Mouse (Mus musculus) left cerebral cortex, postnatal 36 days (tissue): Measurements from ENCODE around the gene Scn1b. TPM values are rescaled to one million over a fixed set of nuclear protein-coding genes. Genes with fewer than 3 reads are reported as not detected.
A peak's percentile ranks its signal among the peaks of the same experiment; 100 is the strongest.

Source experiments
- DNase-seq, 2 experiments: peaks; one replicate each; pipeline ENCODE4 v3.0.0; 2021 to 2022; ENCODE audit warnings: low spot score in 2 of 2, mixed read lengths in 1 of 2
- intact Hi-C: fragments of 180-260 bp; cut with DNase I; formaldehyde crosslinking; loops from one replicate; pipeline ENCODE4 v1.15.1; 2025
- total RNA-seq, 2 experiments: library from RNA; stranded (reverse); gene quantifications; 2 replicates each; pipeline ENCODE4 v1.2.3; 2021

Scn1b gene
- total RNA-seq, 2 experiments from 2014 or later, result 640 to 844 TPM

GRCm38 (mm10) chr7:31150566-31151300, 23.9 kb upstream of the Scn1b start:
- DNase-seq, result peak; percentile 89 to 92
- intact Hi-C loops, result no loop called here

DNA sequence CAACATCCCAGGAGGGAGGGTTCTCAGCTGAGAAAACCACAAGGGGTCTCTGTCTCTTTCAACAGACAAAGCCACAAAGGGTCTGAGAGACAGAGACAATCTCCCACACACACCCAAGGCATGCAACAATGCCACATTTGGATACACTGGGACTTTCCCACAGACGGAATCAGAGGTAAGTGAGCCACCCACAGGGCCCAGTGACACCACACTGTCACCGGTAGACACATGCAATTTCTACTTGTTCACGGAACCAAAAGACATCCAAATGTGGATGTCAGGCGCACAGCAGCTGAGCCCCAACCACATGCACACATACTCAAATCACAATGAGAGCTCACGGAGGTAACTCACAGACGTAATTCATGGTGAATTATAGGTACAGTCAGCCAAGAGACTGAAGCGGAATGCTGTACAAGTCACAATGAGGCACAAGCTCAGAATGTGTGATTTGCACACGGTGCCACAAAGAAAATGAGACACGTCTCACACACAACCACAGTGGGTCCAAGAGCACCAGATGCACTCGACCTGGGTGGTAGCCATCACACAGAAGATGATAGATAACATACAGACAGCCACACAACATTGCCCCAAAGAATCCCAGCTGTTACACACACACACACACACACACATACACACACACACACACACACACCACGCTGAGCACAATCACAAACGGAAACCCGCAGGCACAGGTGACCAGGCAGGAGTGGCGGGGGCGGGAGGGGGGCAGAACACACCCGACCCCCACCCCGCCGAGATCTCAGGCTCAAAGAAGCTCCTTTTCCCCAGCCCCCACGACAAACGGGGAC, 23.2 kb upstream of the Scn1b start:
- peak in 1 of 2 experiments; percentile 51 for DNase-seq
- intact Hi-C loops, result no loop called here

- DNase-seq, result no peak
- intact Hi-C loops, result no loop called here
These were observed 22.5 kb upstream of the Scn1b start for GRCm38 (mm10) chr7:31149271-31149670.

DNA sequence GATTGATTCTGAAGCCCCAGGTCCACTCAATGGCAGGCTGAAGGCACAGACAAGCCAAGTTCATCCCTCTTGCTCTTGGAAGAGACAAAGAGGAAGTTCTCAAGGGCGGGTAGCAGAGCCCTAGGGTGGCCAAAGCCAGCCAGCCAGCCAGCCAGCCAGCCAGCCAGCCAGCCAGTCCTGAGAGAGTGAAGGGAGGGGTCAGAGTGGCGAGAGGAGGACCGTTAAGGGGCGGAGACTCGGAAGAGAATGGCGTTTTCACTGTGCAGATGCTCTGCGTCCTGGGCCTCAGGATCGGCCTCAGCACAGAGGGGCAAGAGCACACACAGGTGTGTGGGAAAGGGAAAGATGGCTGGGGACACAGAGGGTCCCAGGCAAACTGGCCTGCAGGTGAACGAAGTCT, 22.0 kb upstream of the Scn1b start:
- intact Hi-C loops, result no loop called here
- DNase-seq, result no peak

DNA sequence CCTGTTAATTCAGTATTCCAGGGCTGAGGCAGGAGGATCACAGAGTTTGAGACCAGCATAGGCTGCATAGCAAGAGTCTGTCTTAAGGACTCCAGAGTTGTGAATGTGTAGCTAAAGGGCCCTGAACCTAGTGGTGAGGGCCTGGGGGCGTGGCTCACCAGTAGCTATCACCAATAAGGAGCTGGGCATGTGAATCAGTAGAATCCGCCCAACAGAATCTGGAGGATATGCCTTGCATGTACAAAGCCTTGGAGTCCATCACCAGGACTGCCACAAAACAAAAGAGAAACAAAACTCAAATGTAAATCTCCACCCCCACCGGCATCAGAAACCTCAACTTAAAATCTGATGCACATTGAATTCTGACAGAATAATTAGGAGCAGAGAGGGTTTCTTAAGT, 21.3 kb upstream of the Scn1b start:
- DNase-seq, result no peak
- intact Hi-C loops, result no loop called here

DNA sequence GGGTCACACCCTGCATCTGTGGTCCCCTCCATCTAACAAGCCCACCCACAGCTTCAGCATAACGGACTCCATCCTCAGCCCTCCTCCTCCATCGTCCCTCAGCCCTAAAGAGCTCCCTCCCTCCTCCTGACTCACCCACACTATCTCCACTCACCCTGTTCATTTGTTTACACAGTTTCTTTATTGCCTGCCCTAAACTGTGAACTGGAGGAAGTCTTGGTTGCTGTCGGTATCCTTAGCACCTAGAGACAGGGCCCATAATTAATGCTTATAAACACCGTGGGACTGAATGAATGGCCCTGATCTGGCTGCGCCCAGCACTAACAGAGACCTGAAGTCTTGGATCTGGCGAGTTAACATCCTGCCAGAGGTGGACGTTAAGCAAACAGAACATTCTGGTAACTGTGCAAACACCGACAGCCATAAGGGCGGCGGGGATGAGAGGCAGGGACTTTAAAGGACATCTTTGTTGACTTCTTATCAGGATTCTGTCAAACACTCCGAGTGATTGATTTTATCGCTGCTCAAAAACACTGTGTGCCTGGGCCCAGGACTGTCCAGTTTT, 18.9 kb upstream of the Scn1b start:
- intact Hi-C loops, result no loop called here
- DNase-seq, result no peak

DNA sequence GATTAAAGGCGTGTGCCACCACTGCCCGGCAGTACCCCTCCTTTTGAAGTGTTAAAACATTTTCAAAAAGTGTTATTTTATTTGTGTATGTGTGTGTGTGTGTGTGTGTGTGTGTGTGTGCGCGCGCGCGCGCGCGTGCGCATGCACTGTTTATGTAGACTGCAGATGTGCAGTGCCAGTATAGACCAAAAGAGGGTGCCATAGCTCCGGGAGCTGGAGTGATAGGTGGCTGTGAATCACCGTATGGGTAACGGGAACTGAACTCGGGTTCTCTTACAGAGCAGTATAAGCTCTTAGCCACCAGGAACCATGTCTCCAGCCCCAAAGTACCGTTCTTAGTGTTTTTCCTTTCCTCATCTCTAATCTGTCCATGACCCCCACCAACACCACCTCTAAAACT, 18.1 kb upstream of the Scn1b start:
- intact Hi-C loops, result no loop called here
- DNase-seq, result no peak

DNA sequence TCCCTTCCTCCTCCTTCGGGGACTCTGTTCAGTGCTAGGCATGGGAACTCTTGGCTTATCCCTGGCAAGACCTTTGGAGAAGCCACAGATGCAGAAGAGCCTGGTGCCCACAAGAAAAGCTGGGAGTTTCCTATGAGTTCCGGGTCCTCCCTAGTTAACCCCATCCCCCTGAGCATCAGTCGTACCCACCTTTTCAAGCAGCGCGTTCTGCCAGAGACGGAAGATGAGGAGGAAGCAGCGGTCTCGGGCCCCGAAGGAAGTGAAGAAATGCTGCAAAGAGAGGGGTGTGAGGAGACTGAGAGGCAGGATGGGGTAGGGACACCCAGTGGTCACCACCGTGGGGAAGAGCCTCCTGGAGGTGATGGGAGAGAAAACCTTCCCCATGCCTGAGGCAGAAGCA, 14.1 kb upstream of the Scn1b start:
- intact Hi-C loops, result no loop called here
- no peak for DNase-seq

DNA sequence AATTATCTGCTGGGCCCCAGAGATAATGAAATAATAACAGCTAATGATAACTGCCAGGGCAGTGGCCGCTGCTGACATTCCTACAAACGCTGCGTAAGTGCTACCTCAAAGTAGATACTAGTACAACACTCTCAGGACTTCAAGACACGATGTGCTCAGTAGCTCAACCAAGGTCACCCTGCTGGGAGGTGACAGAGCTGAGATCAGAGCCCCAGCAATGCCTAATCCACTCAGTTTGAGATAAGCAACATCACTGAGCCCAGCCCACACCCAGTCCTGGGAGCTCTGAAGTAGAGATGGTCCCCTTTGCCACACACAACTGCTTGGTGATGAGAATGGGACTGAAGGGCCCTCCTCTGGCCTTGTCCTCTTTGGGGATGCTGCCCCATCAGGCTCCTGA, 13.5 kb upstream of the Scn1b start:
- intact Hi-C loops, result no loop called here

DNA sequence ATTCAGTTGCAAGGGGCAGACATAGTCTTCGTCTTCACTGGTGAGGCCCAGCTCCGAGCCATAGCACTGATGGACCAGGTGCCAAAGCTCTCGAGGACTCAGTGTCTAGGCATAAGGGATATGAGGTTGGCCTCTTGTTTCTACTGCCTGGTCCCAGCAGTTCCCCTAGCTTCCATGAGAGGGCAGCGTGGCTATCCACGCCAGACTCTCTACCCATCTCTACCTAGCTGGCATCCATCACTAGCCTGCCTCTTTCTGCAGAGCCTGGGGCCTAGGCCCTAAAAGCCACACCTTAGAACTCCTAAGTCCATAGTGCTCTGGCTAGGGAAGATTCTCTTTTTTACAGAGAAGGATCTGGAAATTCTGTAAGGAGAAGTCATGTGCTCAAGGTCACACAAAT, 13.0 kb upstream of the Scn1b start:
- peak in 1 of 2 experiments; percentile 63 for DNase-seq
- intact Hi-C loops, result no loop called here

More for the DNA sequence above, 13.5 kb upstream of the Scn1b start:
- DNase-seq, result no peak

DNA sequence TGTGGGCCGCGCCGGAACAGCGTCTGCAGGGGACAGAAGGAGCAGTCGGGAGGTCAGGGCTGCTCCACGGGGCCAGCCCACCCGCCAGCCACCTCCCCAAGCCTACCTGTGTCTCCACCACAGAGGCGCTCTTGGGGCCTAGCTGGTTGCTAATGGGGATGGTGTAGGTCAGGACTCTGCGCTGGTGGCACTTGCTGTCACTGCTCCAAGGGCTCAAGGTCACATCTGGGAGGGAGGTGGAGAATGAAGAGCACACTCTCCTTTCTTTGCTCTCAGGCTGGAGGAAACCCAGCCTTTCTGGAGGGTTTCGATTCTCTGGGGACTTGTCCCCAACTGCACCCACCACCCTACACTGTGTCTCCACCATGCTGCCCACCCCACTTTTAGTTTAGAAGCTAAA, 8.9 kb upstream of the Scn1b start:
- no peak for DNase-seq
- intact Hi-C loops, result no loop called here

DNA sequence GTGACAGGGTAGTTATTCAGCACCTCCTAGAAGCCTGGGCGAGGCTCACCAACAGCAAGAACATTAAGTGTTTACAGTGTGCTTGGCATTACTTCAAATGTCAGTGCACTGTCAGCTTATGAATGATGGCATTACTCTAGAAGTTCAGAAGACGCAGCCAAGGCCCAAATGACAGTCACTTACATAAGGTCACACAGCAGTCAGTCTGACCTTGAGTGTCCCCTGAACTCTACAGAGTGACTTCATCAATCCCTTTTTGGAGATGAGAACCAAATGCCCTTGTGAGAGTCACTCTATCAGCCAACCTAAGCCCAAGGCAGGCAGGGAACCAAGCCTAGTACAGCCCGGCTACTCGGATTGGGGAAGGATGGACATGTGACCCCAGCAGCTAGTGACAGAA, 5.1 kb upstream of the Scn1b start:
- intact Hi-C loops, result loop anchor here (5.0 kb wide), 1 partner anchor 45 kb away; no protein-coding TSS in a partner anchor
- no peak for DNase-seq

DNA sequence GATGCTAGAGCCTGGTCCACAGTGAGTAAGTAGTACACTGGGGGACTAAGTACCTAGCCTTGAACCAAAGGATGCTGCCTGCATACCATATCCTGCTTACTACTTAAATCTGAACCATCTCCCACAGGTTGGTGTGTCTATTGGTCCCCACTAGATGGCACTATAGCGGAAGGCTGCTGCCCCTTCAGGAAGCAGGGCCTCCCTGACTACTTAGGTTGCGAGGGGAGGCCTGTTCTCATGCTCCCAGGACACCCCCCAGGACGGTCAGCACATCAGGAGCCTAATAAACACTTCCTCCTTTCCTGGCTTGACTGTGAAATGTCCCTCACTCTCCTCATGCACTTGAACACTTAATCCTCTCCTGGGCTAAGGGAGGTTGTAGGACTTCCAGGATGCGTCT, 4.0 kb upstream of the Scn1b start:
- intact Hi-C loops, result loop anchor here (5.0 kb wide), 1 partner anchor 46 kb away; no protein-coding TSS in a partner anchor
- DNase-seq, result peak in 1 of 2 experiments; percentile 44

DNA sequence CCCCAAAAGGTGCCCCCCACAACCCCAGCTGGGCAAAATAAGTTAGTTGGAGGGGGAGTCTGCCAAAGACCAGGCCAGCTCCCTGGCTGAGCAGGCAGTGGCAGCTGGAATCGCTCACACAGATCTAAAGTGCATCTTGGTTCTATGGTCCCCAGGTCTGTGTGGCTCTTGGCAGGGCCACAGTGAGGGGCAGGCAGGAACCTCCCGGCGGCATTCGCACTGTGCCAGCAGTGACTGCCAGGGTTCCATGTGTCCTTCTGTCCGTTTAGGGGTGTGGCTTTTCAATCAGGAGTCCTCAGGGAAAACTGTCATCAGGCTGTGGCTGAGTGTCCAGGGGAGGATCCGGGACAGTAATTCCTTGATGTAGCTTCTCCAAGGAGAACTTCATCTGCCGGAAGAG, 3.4 kb upstream of the Scn1b start:
- intact Hi-C loops, result loop anchor here (5.0 kb wide), 1 partner anchor 47 kb away; no protein-coding TSS in a partner anchor

GRCm38 (mm10) chr7:31128157-31128705, 1.4 kb upstream of the Scn1b start:
- intact Hi-C loops, result no loop called here
- DNase-seq, result no peak

More for the DNA sequence above, 3.4 kb upstream of the Scn1b start:
- no peak for DNase-seq

GRCm38 (mm10) chr7:31126211-31126751, 522 bp downstream of the Scn1b start:
- peak; percentile 69 to 71 for DNase-seq
- intact Hi-C loops, result no loop called here

DNA sequence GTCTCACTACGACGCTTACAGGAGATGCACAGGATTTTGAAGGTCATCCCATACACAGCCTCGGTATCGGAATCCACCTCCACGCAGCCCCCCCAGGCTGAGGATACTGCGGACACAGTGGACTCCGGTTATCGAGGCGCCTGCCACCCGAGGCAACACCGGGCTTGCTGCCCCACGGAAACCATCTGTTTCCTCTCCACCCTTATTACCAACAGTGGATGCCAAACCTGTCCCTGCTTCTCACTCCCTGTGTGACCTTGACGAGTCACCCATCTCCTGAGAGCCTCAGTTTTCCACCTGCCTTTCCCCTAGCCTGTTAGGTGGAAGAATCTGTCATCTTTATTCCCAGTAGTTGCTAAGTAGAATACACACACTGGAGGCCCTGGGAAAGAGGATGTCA, 1.7 kb downstream of the Scn1b start:
- intact Hi-C loops, result no loop called here

GRCm38 (mm10) chr7:31124381-31124780, 2.4 kb downstream of the Scn1b start:
- intact Hi-C loops, result no loop called here

More for the DNA sequence above, 1.7 kb downstream of the Scn1b start:
- no peak for DNase-seq

DNA sequence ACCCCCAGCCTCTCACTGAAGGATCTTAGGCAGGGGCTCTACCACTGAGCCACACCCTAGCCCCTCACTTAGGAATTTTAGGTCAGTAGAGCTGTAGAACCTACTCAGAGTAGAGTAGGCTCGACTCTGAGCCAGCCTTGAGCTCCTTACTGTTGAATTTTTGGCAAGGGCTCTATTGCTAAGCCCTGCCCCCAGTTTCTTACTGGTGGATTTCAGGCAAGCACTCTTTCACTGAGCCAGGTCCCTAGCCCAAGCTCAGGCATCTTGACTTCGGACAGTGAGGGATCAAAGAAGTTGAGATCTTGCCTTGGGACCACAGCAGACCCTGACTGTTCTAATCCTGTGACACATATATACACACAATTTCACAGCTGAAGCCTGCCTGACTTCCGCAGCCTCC, 3.1 kb downstream of the Scn1b start:
- intact Hi-C loops, result no loop called here
- no peak for DNase-seq

More at GRCm38 (mm10) chr7:31124381-31124780, 2.4 kb downstream of the Scn1b start:
- DNase-seq, result no peak
